Mouse (Mus musculus): ENCODE data around the gene Srp14.
A peak's percentile ranks its signal among the peaks of the same experiment; 100 is the strongest.

Srp14 gene

DNA sequence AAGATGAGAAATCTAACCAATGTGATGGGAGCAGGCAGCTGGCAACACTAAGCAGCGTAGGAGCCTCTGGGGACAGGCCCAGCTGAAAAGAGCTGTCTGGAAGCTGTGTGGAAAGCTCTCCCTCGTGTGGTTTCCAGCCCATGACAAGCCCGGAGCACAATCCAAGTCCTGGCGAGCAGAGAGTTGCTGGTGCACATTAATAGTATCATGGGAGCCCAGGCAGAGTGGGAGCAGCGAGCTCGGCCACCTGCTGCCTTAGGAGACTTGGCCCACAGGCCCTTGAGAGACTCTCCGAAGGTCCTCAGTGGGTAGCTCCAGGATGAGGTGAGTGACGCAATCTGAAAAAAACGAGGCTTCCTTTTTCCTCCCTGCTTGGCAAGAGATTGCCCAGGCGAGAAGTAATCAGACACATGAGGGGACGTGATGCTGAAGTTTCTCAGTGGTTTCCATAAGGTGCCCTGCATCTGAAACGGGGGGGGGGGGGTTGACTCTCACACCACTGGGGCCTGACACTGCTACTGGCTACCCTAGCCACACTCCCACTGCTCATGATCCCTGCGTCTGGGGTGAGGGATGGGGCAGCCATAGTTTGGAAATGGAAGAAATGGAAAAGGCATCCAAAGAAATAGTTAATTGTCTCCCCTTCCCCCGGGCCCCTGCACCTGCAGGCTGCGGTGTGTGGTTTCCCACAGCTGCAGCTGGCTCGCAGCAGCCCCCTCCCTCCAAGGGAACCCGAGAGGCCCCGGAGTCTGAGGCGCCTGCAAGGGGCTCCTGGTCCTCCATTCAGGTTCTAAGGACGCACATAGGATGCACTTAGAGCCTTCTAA lies 19.8 kb upstream of the Srp14 start:
- H3K36me3 ChIP-seq (ENCODE audit: control insufficient read depth, insufficient read depth, low read length, poor library complexity, severe bottlenecking), result no peaks in the 10 kb centered on the region
- no peaks in the 10 kb centered on the region for H3K27me3 ChIP-seq (ENCODE audit: control insufficient read depth, insufficient read depth, low read length, poor library complexity, severe bottlenecking)
- peak; percentile 77 for DNase-seq (ENCODE audit: low read depth, low spot score)

DNA sequence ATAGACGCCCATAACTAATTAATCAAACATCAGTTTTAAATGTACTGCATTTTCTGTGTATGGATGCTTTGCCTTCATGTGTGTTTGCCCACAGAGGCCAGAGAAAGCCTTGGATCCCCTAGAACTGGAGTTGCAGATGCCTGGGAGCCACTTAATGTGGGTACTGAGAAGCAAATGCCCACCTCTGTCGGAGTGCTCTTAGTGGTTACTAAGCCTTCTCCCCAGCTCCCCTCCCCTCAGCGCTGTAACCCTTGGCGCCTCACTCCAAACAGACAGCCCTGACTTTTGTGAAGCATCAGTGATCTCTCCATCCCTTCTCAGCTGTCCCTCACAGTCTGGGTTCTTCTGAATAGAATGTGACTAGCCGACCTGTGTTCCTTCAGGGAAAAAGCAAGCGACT lies 19.0 kb upstream of the Srp14 start:
- H3K27me3 ChIP-seq (ENCODE audit: control insufficient read depth, insufficient read depth, low read length, poor library complexity, severe bottlenecking), result no peaks in the 10 kb centered on the region
- DNase-seq (ENCODE audit: low read depth, low spot score), result no peak
- H3K36me3 ChIP-seq (ENCODE audit: control insufficient read depth, insufficient read depth, low read length, poor library complexity, severe bottlenecking), result no peaks in the 10 kb centered on the region

DNA sequence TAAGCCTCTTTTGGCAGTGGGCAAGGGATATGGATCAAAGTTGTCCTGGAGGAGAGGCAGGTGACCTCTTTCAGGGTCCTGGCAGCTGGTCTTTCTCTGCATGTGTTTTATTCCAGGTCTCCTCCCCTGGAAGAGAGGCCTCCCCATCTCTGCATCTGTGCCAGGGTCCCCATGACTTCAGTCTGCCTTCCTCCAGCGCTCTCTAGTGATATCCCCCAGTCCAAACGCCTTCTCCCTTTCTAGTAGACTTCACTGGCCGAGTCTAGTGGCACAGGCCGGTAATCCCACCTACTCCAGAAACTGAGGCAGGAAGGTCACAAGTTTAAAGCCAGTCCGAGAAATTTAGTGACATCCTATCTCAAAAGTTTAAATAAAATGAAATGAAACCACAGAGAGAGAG lies 18.4 kb upstream of the Srp14 start:
- Histone ChIP-seq H3K27me3 (ENCODE audit: control insufficient read depth, insufficient read depth, low read length, poor library complexity, severe bottlenecking) (no peaks in the 10 kb centered on the region), H3K36me3 (ENCODE audit: control insufficient read depth, insufficient read depth, low read length, poor library complexity, severe bottlenecking) (no peaks in the 10 kb centered on the region)
- DNase-seq (ENCODE audit: low read depth, low spot score), result no peak

GRCm38 (mm10) chr2:118495024-118495423 lies 15.5 kb upstream of the Srp14 start:
- Histone ChIP-seq H3K36me3 (ENCODE audit: control insufficient read depth, insufficient read depth, low read length, poor library complexity, severe bottlenecking) (no peaks in the 10 kb centered on the region), H3K27me3 (ENCODE audit: control insufficient read depth, insufficient read depth, low read length, poor library complexity, severe bottlenecking) (no peaks in the 10 kb centered on the region)
- DNase-seq (ENCODE audit: low read depth, low spot score), result peak; percentile 40

DNA sequence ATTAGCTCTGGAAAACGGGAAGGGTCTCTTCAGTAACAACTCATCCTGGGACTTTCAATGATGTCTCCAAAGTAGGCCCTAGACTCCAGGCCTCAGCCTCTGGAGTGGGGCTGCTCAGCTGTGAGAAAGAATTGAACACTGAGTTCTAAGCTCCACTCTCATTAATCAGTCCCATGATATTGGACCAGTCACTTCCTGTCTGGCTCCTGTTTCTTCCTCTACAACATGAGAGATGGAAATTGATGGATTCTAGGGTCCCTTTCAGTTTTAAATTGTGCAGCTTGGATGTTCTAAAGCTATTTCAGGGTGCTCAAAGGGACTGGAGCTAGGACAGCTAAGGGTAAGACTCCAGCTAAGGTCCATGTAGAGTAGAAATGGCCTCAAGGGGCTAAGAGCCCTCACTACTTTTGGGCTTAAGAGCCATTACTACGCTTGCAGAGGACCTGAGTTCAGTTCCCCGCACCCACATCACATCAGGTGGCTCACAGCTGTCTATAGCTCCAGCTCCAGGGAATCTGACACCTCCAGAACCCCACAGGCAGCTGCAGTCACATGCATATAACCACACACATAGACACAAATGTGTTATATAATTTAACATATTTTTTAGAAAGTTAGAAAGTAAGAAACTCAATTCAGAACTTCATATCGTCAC lies 12.4 kb upstream of the Srp14 start:
- H3K36me3 ChIP-seq (ENCODE audit: control insufficient read depth, insufficient read depth, low read length, poor library complexity, severe bottlenecking), result no peaks in the 10 kb centered on the region
- no peaks in the 10 kb centered on the region for H3K27me3 ChIP-seq (ENCODE audit: control insufficient read depth, insufficient read depth, low read length, poor library complexity, severe bottlenecking)
- DNase-seq (ENCODE audit: low read depth, low spot score), result no peak

DNA sequence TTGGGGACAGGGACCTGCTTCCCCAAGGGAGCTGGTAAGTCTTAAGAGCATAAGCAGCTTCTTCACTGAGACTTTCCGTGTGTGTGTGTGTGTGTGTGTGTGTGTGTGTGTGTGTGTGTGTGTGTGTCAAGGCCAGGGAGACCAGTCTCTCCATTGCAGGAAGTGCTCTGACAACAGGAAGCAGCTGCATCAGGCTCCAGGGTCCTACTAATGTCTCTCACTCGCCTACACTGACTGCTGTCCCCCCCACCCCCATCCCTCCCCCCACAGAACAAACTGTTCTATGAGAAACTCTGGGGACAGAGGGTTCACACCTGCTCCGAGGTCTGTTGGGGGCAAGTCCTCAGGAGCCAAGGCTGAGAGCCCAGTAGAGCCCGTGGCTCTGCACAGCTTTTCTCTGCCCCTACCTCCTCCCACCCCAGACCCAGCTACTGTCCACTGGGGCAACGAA lies 11.8 kb upstream of the Srp14 start:
- H3K27me3 ChIP-seq (ENCODE audit: control insufficient read depth, insufficient read depth, low read length, poor library complexity, severe bottlenecking), result no peaks in the 10 kb centered on the region
- peak; percentile 80 for DNase-seq (ENCODE audit: low read depth, low spot score)

DNA sequence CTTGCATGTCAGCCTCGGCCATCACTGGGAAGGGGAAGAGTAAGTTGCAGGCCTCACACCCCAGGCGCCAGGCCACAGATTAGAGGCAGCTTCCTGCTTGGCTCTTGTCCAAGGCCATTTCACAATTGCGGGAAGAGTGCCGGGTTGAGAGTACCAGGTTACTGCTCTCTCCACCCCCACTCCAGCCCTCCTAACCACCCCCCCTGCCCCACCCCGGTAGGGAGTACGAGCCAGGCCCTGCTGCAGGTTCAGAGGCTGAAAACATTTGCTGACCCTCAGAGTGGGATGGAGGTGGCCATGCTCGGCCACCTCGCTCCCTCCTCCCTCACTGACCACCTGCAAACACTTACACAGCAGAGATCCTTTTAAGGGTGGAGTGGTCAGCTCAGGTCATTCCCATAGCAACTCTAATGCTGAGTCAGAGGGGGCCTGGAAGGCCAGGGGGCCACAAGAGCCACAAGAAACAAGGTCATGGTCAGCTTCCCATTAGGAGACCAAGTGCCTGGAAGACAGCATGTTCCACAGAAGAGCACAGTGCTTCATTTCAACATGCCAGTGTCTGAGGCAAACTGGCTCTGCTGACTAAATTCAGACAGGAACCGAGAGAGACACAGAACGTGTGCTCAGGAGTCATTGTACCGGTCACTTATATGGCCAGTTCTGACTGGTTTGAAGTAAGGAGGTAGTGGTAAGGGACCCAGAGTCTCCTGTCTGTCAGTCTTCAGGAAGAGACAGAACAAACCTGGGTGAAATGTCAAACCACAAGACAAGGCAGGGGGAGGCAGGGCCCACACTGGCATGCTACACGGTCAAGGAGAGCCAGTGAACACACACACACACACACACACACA lies 11.0 kb upstream of the Srp14 start:
- Histone ChIP-seq H3K27me3 (ENCODE audit: control insufficient read depth, insufficient read depth, low read length, poor library complexity, severe bottlenecking) (no peaks in the 10 kb centered on the region), H3K36me3 (ENCODE audit: control insufficient read depth, insufficient read depth, low read length, poor library complexity, severe bottlenecking) (no peaks in the 10 kb centered on the region)
- peak; percentile 51 for DNase-seq (ENCODE audit: low read depth, low spot score)

More for the DNA sequence above, 11.8 kb upstream of the Srp14 start:
- H3K36me3 ChIP-seq (ENCODE audit: control insufficient read depth, insufficient read depth, low read length, poor library complexity, severe bottlenecking), result no peaks in the 10 kb centered on the region

GRCm38 (mm10) chr2:118487806-118488205 lies 8.3 kb upstream of the Srp14 start:
- Histone ChIP-seq H3K27me3 (ENCODE audit: control insufficient read depth, insufficient read depth, low read length, poor library complexity, severe bottlenecking) (no peaks in the 10 kb centered on the region), H3K36me3 (ENCODE audit: control insufficient read depth, insufficient read depth, low read length, poor library complexity, severe bottlenecking) (no peaks in the 10 kb centered on the region)
- DNase-seq (ENCODE audit: low read depth, low spot score), result peak; percentile 73

GRCm38 (mm10) chr2:118486933-118487332 lies 7.4 kb upstream of the Srp14 start:
- no peaks in the 10 kb centered on the region for H3K27me3 ChIP-seq (ENCODE audit: control insufficient read depth, insufficient read depth, low read length, poor library complexity, severe bottlenecking)
- no peaks in the 10 kb centered on the region for H3K36me3 ChIP-seq (ENCODE audit: control insufficient read depth, insufficient read depth, low read length, poor library complexity, severe bottlenecking)
- DNase-seq (ENCODE audit: low read depth, low spot score), result peak; percentile 85

GRCm38 (mm10) chr2:118485415-118485814 lies 5.9 kb upstream of the Srp14 start:
- H3K36me3 ChIP-seq (ENCODE audit: control insufficient read depth, insufficient read depth, low read length, poor library complexity, severe bottlenecking), result no peaks in the 10 kb centered on the region
- H3K27me3 ChIP-seq (ENCODE audit: control insufficient read depth, insufficient read depth, low read length, poor library complexity, severe bottlenecking), result no peaks in the 10 kb centered on the region
- no peak for DNase-seq (ENCODE audit: low read depth, low spot score)

DNA sequence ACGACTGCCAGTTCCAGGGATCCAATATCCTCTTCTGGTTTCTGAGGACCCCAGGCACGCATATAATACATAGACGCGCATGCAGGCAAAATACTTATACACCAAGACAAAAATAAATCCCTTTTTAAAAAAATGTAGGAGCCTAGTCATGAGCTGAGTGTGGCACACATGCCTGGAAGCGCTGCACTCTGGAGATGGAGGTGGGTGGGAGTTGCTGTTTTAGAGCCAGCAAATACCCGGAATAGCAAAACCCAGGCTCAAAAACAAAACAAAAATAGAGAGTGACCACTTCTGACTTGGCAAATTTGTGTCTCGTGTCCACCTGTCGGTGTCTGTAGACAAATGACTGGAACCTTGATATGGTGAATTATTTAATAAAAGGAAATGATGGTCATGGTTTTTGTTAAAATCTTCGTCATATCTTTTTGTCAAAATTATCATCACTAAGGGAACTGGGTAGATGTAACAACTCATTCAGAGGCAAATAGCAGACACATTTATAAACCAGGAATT lies 4.9 kb upstream of the Srp14 start:
- no peaks in the 10 kb centered on the region for H3K27me3 ChIP-seq (ENCODE audit: control insufficient read depth, insufficient read depth, low read length, poor library complexity, severe bottlenecking)
- no peaks in the 10 kb centered on the region for H3K36me3 ChIP-seq (ENCODE audit: control insufficient read depth, insufficient read depth, low read length, poor library complexity, severe bottlenecking)
- no peak for DNase-seq (ENCODE audit: low read depth, low spot score)

DNA sequence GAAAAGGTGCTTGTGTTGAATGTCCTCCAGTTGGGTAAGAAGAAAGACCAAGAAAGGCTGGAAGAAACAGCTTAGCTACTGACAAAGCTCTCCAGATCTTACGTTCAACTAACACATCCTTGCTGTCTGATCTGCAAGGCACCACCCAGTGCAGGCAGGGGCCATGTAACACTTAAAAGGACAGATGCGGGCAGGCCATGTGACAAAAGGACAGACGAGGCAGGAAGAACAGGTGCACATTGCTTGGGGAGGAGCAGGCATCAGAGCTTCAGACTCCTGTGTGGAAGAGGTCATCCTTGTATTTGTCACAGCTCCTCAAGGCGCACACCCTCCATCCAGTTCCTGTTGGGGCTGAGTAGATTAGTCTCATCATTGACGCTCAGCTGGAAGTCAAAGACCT lies 3.5 kb upstream of the Srp14 start:
- no peaks in the 10 kb centered on the region for H3K36me3 ChIP-seq (ENCODE audit: control insufficient read depth, insufficient read depth, low read length, poor library complexity, severe bottlenecking)
- no peak for DNase-seq (ENCODE audit: low read depth, low spot score)
- H3K27me3 ChIP-seq (ENCODE audit: control insufficient read depth, insufficient read depth, low read length, poor library complexity, severe bottlenecking), result no peaks in the 10 kb centered on the region

- Histone ChIP-seq H3K27me3 (ENCODE audit: control insufficient read depth, insufficient read depth, low read length, poor library complexity, severe bottlenecking) (no peaks in the 10 kb centered on the region), H3K36me3 (ENCODE audit: control insufficient read depth, insufficient read depth, low read length, poor library complexity, severe bottlenecking) (no peaks in the 10 kb centered on the region)
- no peak for DNase-seq (ENCODE audit: low read depth, low spot score)
Observed at GRCm38 (mm10) chr2:118480886-118481285, 1.4 kb upstream of the Srp14 start.

- no peaks in the 10 kb centered on the region for H3K27me3 ChIP-seq (ENCODE audit: control insufficient read depth, insufficient read depth, low read length, poor library complexity, severe bottlenecking)
- DNase-seq (ENCODE audit: low read depth, low spot score), result no peak
Observed at GRCm38 (mm10) chr2:118478833-118479549, 520 bp downstream of the Srp14 start.

More at GRCm38 (mm10) chr2:118478833-118479549, 520 bp downstream of the Srp14 start:
- H3K36me3 ChIP-seq (ENCODE audit: control insufficient read depth, insufficient read depth, low read length, poor library complexity, severe bottlenecking), result no peaks in the 10 kb centered on the region; the same call in none of the 2 replicates
